Mouse (Mus musculus) gastrocnemius, adult 2 months (tissue): ENCODE measurements around the gene Gm28038. TPM values are rescaled to one million over a fixed set of nuclear protein-coding genes. Genes with fewer than 3 reads are reported as not detected.

Experiments used
- DNase-seq: peaks from one replicate; pipeline ENCODE4 v3.0.0; 2022
- H3K27ac ChIP-seq: fragments of 200-600 bp; 2 replicates; pipeline ENCODE4 v1.8.1; 2022; ENCODE audit warnings: mild to moderate bottlenecking
- H3K4me3 ChIP-seq: fragments of 200-600 bp; 2 replicates; pipeline ENCODE4 v1.8.1; 2022; ENCODE audit warnings: mild to moderate bottlenecking, moderate library complexity
- CTCF ChIP-seq: fragments of 200-600 bp; IDR thresholded peaks from 2 replicates; pipeline ENCODE4 v1.8.1; 2022; ENCODE audit warnings: antibody characterized with exemption, mild to moderate bottlenecking, moderate library complexity
- intact Hi-C: fragments of 180-260 bp; cut with DNase I; formaldehyde crosslinking; loops from one replicate; pipeline ENCODE4 v1.15.1; 2025
- total RNA-seq, 2 experiments: library from RNA; stranded (reverse); gene quantifications; 2 replicates each; pipeline ENCODE4 v1.2.3; 2021

The Gm28038 gene
- total RNA-seq, 2 experiments from 2014 or later = 1.8 TPM; not detected in 1

DNA sequence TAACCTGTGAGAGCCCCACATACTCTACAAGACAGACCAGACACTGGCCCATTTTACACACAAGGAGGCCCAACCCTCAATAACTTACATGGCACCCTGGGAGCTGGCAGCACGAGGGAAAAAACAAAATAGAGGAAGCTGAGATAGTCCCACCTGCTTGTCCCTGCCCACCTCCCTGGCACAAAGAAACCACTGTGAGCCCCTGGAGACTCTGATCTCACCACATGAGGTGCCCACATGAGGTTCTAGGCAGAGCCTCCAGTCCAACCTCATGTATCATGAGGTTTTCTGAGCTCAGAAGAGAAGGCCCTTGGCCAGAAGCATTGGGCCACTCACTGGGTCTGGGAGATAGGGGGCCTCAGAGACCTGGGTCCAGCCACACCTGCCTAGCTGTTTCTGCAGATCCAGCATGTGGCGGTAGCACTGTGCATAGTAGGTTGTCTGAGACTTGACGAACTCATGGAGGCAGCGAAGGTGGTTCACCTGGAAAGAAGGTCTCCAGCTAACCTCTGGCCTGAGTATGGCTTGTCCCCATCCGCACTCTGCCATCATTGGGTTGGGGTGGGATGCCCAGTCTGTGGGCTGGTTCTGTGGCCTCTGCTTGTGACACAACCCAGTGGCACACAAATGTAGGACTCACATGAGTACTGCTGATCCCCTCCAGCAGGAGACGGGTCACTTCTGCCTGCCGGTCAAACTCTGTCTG is 65.3 kb downstream of the Gm28038 start:
- intact Hi-C loops = no loop called here
- DNase-seq = no peak
- Histone ChIP-seq H3K27ac (no peak overlapping the region), H3K4me3 (no peak overlapping the region)
- TF ChIP-seq CTCF = no peak

- DNase-seq = no peak
- intact Hi-C loops = no loop called here
- Histone ChIP-seq H3K4me3 (no peak overlapping the region), H3K27ac (no peak overlapping the region)
- no peak for TF ChIP-seq CTCF
Measured at GRCm38 (mm10) chr2:30349196-30349595, 68.4 kb downstream of the Gm28038 start.

Other genes with a start within 250 kb of the Gm28038 start
- gene Wdr34, start 232.2 kb upstream of the Gm28038 start, total RNA-seq = 1 to 10 TPM; 4.4 to 5.0 TPM
- 100 to 1,000 TPM in 1 of 2 experiments, 10 to 100 TPM in 1; 93.8 to 110 TPM for gene Set, start 223.7 kb upstream of the Gm28038 start, total RNA-seq
- gene Pkn3, start 203.4 kb upstream of the Gm28038 start, total RNA-seq = 1 to 10 TPM; 3.6 to 4.1 TPM
- gene Zdhhc12, start 187.4 kb upstream of the Gm28038 start, total RNA-seq = 1 to 10 TPM; 2.0 to 3.5 TPM
- gene Zer1, start 156.5 kb upstream of the Gm28038 start, total RNA-seq = 10 to 100 TPM; 23.1 to 25.2 TPM
- gene Tbc1d13, start 147.3 kb upstream of the Gm28038 start, total RNA-seq = 10 to 100 TPM; 12.9 to 17.5 TPM
- 10 to 100 TPM; 50.8 to 67.6 TPM for gene Endog, start 109.5 kb upstream of the Gm28038 start, total RNA-seq
- gene Spout1, start 102.6 kb upstream of the Gm28038 start, total RNA-seq = 1 to 10 TPM; 4.2 to 4.5 TPM
- gene Kyat1, start 75.2 kb upstream of the Gm28038 start, total RNA-seq = 10 to 100 TPM; 23.4 to 30.3 TPM
- gene Lrrc8a, start 43.3 kb upstream of the Gm28038 start, total RNA-seq = 10 to 100 TPM; 19.6 to 37.9 TPM
- 1 to 10 TPM; 1.1 to 1.4 TPM for gene Gm28035, start 40.5 kb upstream of the Gm28038 start, total RNA-seq
- gene Phyhd1, start 14.8 kb upstream of the Gm28038 start, total RNA-seq = 10 to 100 TPM; 27.8 to 34.5 TPM
- gene Dolk, start 5.3 kb downstream of the Gm28038 start, total RNA-seq = 10 to 100 TPM; 20.2 to 21.0 TPM
- gene Nup188, start 5.4 kb downstream of the Gm28038 start, total RNA-seq = 1 to 10 TPM; 8.4 to 9.9 TPM
- gene Sh3glb2, start 78.3 kb downstream of the Gm28038 start, total RNA-seq = 10 to 100 TPM; 12.7 to 18.8 TPM
- gene Miga2, start 83.2 kb downstream of the Gm28038 start, total RNA-seq = 10 to 100 TPM; 15.5 to 39.0 TPM
- gene Dolpp1, start 111.2 kb downstream of the Gm28038 start, total RNA-seq = 1 to 10 TPM; 5.3 to 6.1 TPM
- 100 to 1,000 TPM; 362 to 422 TPM for gene Crat, start 134.8 kb downstream of the Gm28038 start, total RNA-seq
- gene Ptpa, start 135.0 kb downstream of the Gm28038 start, total RNA-seq = 10 to 100 TPM; 48.9 to 86.1 TPM
- gene Ier5l, start 193.2 kb downstream of the Gm28038 start, total RNA-seq = 1 to 10 TPM in 1 of 2 experiments, under 1 TPM in 1; 0.97 to 1.1 TPM